Mouse (Mus musculus) heart, adult 9 months (tissue): ENCODE measurements around the gene Map6.
A peak's percentile ranks its signal among the peaks of the same experiment; 100 is the strongest.
"Not testable (repeated sequence)": the region's sequence is repeated elsewhere in the genome, so short reads cannot be mapped to it uniquely, and the experiment has no call there.

ENCODE experiments used
- DNase-seq, 2 experiments: peaks; one replicate each; pipeline ENCODE4 v3.0.0; 2022; ENCODE audit warnings: low spot score in 2 of 2

Map6 gene

DNA sequence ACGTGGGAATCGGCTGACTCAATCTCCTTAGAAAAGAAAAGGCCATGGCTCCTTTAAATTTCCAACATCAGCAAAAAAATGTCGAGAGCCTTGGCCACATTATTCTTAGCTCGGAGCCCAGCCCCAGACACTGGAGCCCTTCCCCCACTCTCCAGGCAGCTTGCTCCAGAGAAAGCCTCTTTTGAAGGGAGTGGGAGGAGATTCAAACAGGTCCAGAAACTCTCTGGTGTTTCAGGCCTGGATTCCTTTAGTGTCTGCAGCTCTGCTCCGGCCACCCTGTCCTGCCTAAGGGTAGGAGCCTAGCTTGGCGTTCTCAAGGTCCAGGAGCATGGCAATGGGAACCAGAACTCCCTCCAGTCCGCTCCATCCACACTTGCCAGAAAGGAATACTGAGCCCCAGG, 88.5 kb downstream of the Map6 start:
- peak; percentile 83 to 87 for DNase-seq

GRCm38 (mm10) chr7:99356244-99356930, 89.1 kb downstream of the Map6 start:
- peak; percentile 80 for DNase-seq

- DNase-seq = peak; percentile 67 to 78
These were observed 90.0 kb downstream of the Map6 start for GRCm38 (mm10) chr7:99357201-99357600.

GRCm38 (mm10) chr7:99358371-99358770, 91.1 kb downstream of the Map6 start:
- DNase-seq = no peak

GRCm38 (mm10) chr7:99360021-99360802, 93.0 kb downstream of the Map6 start:
- peak; percentile 91 to 94 for DNase-seq

DNA sequence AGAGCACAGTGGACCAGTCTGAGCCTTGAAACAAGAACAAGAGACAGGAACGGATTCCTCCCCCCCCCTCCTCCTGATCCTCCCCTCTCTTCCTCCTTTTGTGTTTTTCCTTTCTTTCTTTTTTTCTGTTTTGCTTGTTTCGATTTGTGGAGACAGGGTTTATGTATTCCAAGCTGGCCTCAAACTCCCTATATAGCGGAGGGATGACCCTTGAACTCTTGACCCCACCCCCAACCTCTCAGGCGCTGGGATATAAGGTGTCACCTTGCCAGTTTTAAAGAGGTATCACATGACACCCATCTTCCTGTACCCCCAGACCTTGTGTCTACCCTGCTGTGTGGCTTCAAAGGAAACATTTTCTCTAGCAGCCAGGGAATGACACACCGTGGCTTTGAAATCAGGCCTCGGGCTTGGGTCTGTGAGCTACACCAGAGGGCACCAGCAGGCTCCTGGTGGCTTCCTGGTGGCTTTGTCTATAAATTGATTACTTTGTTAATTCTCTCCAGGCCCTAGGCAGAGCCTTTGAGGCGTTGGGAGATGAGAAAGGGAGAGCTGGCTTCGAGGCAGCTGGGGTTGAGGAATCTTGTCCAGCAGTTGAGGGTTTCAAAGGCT, 93.7 kb downstream of the Map6 start:
- peak; percentile 14 to 16 for DNase-seq

GRCm38 (mm10) chr7:99362137-99362536, 94.9 kb downstream of the Map6 start:
- DNase-seq = no peak

GRCm38 (mm10) chr7:99365069-99365468, 97.8 kb downstream of the Map6 start:
- peak; percentile 60 to 77 for DNase-seq

DNA sequence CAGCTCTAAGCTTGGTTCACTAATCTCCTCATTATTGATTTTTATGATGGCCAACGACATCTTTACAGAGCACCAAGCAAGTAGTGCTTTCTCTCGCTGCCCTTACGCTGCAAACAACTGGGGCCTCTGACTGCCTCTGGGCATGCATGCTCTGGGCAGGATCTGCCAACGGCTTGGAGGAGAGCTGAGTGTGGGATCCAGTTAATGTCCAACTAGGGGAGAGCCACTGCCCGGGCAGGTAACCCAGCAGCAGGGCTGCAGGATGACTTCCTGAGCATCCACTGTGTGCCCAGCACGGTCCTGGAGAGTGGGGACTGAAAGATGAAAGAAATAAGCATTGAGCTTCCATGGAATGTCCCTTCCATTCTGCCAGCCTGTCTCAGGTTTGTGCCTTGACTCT, 99.5 kb downstream of the Map6 start:
- DNase-seq = no peak

GRCm38 (mm10) chr7:99374325-99374724, 107.1 kb downstream of the Map6 start:
- DNase-seq = not testable (repeated sequence)

DNA sequence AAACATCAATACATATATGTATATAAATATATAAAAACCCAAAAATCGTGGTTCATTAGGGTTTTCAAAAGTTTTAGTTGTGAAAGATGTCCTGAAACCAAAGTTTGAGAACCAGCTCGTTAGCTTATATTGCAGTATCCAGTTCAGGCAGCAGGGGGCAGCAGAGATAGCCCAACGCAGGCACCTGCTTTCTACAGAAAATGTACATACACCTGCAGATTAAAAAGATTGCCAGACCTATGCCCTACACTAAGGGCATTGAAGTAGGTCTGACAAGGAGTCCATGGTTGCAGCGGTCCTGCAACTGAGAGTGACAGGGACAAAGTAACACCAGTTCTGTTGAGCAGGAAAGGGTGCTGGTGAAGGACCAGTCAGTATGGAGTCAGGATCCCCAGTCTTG, 108.2 kb downstream of the Map6 start:
- DNase-seq = peak in 1 of 2 experiments; percentile 56

GRCm38 (mm10) chr7:99378870-99379269, 111.6 kb downstream of the Map6 start:
- DNase-seq = no peak

GRCm38 (mm10) chr7:99380491-99381213, 113.4 kb downstream of the Map6 start:
- DNase-seq = no peak

DNA sequence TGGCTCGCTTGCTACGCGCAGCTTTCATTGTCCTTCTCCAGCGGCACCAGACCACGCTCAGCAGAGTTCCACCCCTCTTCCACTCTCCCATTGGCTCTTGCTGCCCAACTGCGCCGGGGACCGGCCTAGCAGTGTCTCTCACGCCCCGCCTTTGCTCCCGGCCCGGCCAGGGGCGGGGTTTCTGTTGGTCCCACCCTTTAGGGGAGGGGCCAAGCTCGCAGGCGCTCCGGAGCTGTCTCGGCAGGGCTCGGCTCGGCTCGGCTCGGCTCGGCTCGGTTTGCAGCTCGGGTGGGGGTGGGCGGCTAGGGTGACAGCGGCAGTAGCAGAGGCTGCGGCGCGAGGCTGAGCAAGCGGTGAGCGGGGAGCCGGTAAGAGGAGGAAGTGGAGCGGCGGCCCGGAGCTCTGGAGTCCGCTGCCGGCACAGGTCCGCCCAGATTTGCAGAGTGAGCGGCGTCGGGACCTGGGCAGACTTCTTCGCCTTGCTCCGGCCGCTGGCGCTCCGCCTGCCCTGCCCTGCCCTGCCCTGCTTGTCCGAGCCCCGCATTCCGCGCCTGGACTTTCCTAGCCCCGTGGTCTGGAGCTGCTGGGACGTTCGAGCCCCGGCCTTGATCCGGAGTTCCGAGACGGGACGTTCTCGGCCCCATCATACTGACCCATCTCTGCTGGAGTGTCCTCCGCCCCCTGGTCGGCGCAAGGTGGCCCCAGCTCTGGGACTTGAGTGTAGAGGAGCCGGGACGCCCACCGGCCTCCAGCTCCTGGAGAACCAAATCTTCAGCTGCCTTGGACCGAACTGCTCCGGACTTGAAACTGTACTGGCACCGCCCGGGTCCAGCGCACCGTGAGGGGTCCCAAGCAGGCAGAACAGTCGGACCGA, 114.2 kb downstream of the Map6 start, which contains the start of gene Gdpd5:
Gene Gdpd5 (plus strand): TSS at position 201 of the 874 bp plus-strand sequence.
- peak; percentile 97 to 99 for DNase-seq

- peak in 1 of 2 experiments; percentile 14 for DNase-seq
These were observed 115.1 kb downstream of the Map6 start for GRCm38 (mm10) chr7:99382088-99383000.

- DNase-seq = peak in 1 of 2 experiments; percentile 25
These were observed 116.0 kb downstream of the Map6 start for GRCm38 (mm10) chr7:99383246-99383645.

DNA sequence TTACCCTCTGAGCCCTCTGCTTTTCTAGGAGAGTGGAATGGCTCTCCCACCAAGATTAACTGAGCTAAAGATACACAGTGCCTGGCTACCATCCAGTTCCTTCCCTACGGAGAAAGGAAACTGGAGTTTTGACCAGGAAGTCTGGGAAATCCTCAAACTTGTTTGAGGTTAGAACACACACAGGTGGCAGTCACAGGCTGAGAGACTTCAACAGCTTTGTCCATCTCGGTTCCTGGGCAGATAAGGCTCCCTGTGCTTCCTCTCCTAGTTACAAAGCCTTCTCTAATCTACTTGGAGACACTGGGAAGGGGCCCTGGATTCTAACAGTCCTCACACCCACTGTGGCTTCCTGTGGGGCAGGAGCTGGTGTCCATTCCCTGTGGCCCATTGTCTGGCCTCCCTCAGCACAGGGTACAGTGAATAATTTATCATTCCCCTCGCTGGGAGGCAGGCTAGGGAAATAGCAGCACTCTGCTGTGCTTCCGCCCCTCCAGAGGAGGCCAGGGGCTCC, 116.9 kb downstream of the Map6 start:
- DNase-seq = peak; percentile 33 to 51

GRCm38 (mm10) chr7:99386030-99386429, 118.8 kb downstream of the Map6 start:
- peak in 1 of 2 experiments; percentile 49 for DNase-seq
